Mouse (Mus musculus) liver, embryonic 14.5 days (tissue): ENCODE results near the gene Psmc3.

ENCODE experiments used
- CTCF ChIP-seq: IDR thresholded peaks from 2 replicates; pipeline ENCODE4 v1.5.1; 2016; ENCODE audit warnings: antibody characterized with exemption, low read depth, control low read depth
- EP300 ChIP-seq: IDR thresholded peaks from 2 replicates; pipeline ENCODE4 v1.6.1; 2016; ENCODE audit warnings: antibody characterized with exemption, low read depth

DNA sequence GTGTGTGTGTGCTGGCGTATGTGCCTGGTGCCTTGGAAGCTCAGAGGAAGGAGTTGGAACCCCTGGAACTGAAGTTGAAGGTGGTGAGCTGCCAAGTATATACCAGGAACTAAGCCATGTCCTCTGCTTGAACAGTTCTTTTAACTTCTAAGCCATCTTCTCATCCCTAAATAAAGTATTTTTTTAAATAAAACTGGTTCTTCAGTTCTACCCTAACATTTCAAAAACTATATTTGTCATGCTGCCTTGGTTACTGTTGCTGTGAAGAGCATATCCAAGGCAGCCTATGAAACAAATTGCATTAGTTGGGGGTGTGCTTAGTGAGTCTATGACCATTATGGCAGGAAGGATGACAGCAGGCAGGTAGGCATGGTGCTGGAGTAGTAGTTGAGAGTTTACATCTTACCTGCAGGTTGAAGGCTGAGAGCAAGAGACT lies 28.7 kb upstream of the Psmc3 start:
- TF ChIP-seq EP300 = no peak
- TF ChIP-seq CTCF = no peak
